Mouse (Mus musculus) ES-Bruce4 (cell line): Measurements from ENCODE around the gene Rnf180. TPM values are rescaled to one million over a fixed set of nuclear protein-coding genes. Genes with fewer than 3 reads are reported as not detected.

Source experiments
- H3K27ac ChIP-seq: 2 replicates; pipeline ENCODE4 v1.5.1; 2012; ENCODE audit warnings: low read length, inconsistent platforms; ENCODE audit not compliant: insufficient read depth
- H3K27me3 ChIP-seq: 2 replicates; pipeline ENCODE4 v1.6.1; 2012; ENCODE audit warnings: mild to moderate bottlenecking, low read length, inconsistent platforms; ENCODE audit not compliant: control insufficient read depth, poor library complexity, insufficient read depth, severe bottlenecking
- H3K36me3 ChIP-seq: 2 replicates; pipeline ENCODE4 v1.6.1; 2012; ENCODE audit warnings: inconsistent platforms, mild to moderate bottlenecking, low read length, moderate library complexity; ENCODE audit not compliant: control insufficient read depth, poor library complexity, insufficient read depth, severe bottlenecking
- H3K4me1 ChIP-seq: one replicate; pipeline ENCODE4 v1.8.1; 2011; ENCODE audit warnings: low read length; ENCODE audit not compliant: control insufficient read depth, insufficient read depth
- H3K4me3 ChIP-seq: 2 replicates; pipeline ENCODE4 v1.5.1; 2011; ENCODE audit warnings: low read depth, mild to moderate bottlenecking, low read length
- H3K9ac ChIP-seq: 2 replicates; pipeline ENCODE4 v1.6.1; 2012; ENCODE audit warnings: low read depth, mild to moderate bottlenecking, inconsistent platforms; ENCODE audit not compliant: poor library complexity, severe bottlenecking
- H3K9me3 ChIP-seq: replicated peaks from 2 replicates; pipeline ENCODE4 v1.6.1; 2012; ENCODE audit warnings: mild to moderate bottlenecking, low read length, inconsistent platforms; ENCODE audit not compliant: control insufficient read depth, poor library complexity, insufficient read depth, severe bottlenecking
- CTCF ChIP-seq: IDR thresholded peaks from one replicate; pipeline ENCODE4 v1.8.1; 2011; ENCODE audit warnings: low read depth, low read length
- EP300 ChIP-seq: IDR thresholded peaks from 2 replicates; pipeline ENCODE4 v1.6.1; 2011; ENCODE audit warnings: low read depth, low read length; ENCODE audit not compliant: insufficient read depth
- POLR2A ChIP-seq: IDR thresholded peaks from one replicate; pipeline ENCODE4 v1.8.1; 2011; ENCODE audit warnings: low read length; ENCODE audit not compliant: insufficient read depth
- polyA plus RNA-seq: library from polyadenylated mRNA; stranded (reverse); fragments of >200 nt; gene quantifications from 2 replicates; pipeline ENCODE4 v1.2.4, GENCODE M21; 2011; ENCODE audit warnings: low read depth; ENCODE audit not compliant: missing spikeins, insufficient read depth, insufficient read length

Rnf180 gene
- polyA plus RNA-seq, 1 experiment = 1.1 TPM

DNA sequence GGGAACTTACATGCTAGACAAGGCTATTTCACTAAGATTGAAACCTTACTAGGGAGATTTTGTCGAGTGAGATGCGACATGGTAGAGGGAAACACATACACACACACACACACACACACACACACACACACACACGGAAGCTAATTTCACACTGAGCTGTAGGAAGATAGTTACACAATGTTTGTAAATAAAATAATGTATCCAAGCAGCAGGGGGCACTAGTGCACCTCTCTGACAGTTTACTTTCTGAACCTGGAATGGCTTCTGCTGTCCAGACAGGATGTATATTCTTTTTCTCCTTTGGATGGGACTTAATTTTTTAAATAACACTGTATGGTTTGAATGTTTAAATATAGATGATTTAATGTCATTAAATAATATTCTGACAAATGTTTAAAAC, 27.9 kb downstream of the Rnf180 start:
- Histone ChIP-seq H3K36me3 (no peaks in the 10 kb centered on the region), H3K27ac (no peak overlapping the region), H3K27me3 (no peaks in the 10 kb centered on the region), H3K9ac (no peak overlapping the region), H3K4me1 (no peaks in the 10 kb centered on the region), H3K4me3 (no peak overlapping the region), H3K9me3 (no peaks in the 10 kb centered on the region)
- no peak for TF ChIP-seq POLR2A

DNA sequence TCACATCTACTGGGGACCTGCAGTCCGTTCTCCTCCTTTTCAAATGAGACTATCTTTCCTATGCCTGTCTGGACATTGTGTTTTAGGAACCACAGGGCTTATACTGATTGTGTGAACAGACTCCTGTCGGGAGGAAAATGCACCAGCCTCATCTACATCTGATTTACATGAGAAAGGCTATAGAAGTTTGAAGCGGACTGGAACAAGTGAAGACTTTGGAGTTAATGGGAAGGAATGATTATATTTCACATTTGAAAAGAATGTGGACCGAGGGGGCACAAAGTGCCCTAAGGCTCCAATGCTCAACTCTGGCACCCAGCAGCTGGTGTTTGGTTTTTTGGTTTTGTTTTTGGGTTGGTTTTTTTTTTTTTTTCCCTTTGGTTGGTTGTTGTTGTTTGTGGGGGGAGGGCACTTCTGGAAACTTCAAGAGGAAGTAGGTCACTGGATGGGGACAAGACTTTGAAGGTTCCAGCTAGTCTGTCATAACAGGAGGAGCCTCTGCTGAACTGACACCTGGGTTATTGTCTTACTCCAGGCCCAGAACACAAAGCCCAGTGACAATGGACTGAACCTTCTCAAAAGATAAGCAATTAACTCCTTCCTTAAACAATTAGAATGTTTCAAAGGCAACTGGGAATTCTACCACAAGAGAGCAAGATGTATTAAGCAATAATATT, 37.7 kb downstream of the Rnf180 start:
- Histone ChIP-seq H3K36me3 (no peaks in the 10 kb centered on the region), H3K4me3 (no peak overlapping the region), H3K27ac (peak overlapping the region; percentile 84), H3K9me3 (no peaks in the 10 kb centered on the region), H3K9ac (no peak overlapping the region), H3K27me3 (no peaks in the 10 kb centered on the region; the same call in 1 of the 2 replicates), H3K4me1 (no peaks in the 10 kb centered on the region)
- TF ChIP-seq CTCF (no peak), EP300 (no peak), POLR2A (no peak)

DNA sequence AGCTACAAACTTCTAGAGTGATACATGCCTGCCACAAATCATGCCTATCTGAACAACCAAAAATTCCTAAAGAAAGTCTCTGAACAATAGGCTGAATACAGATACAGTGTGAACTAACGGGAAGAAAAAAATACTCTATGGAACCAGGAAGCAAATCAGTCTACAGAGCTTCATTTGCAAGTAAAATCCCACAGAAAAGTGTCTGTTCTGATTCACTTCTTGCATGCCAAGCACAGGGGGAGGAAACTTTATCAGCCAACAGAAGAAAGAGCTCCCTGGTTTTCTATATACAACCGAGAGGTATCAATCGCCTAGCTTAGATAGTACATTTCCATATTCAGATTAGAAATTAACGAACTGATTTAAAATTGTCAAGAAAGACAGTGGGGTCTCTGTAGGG, 43.8 kb downstream of the Rnf180 start:
- Histone ChIP-seq H3K27ac (no peak overlapping the region), H3K9me3 (no peaks in the 10 kb centered on the region), H3K9ac (no peak overlapping the region), H3K4me3 (no peak overlapping the region), H3K27me3 (no peaks in the 10 kb centered on the region; the same call in 1 of the 2 replicates), H3K36me3 (no peaks in the 10 kb centered on the region), H3K4me1 (no peaks in the 10 kb centered on the region)
- no peak for TF ChIP-seq EP300
- no peak for TF ChIP-seq POLR2A
- TF ChIP-seq CTCF = no peak

- Histone ChIP-seq H3K27me3 (no peaks in the 10 kb centered on the region; the same call in 1 of the 2 replicates), H3K9me3 (no peaks in the 10 kb centered on the region), H3K27ac (no peak overlapping the region), H3K9ac (no peak overlapping the region), H3K4me1 (no peaks in the 10 kb centered on the region), H3K36me3 (no peaks in the 10 kb centered on the region), H3K4me3 (no peak overlapping the region)
- TF ChIP-seq CTCF (no peak), POLR2A (no peak), EP300 (no peak)
These were observed 44.4 kb downstream of the Rnf180 start for GRCm38 (mm10) chr13:105250264-105250663.

- Histone ChIP-seq H3K27me3 (no peaks in the 10 kb centered on the region; the same call in 1 of the 2 replicates), H3K4me3 (no peak overlapping the region), H3K4me1 (no peaks in the 10 kb centered on the region), H3K27ac (no peak overlapping the region), H3K9ac (no peak overlapping the region), H3K9me3 (no peaks in the 10 kb centered on the region), H3K36me3 (no peaks in the 10 kb centered on the region)
- TF ChIP-seq CTCF = no peak
These were observed 45.0 kb downstream of the Rnf180 start for GRCm38 (mm10) chr13:105249599-105249998.

GRCm38 (mm10) chr13:105247691-105248090, 46.9 kb downstream of the Rnf180 start:
- Histone ChIP-seq H3K36me3 (no peaks in the 10 kb centered on the region), H3K4me3 (no peak overlapping the region), H3K27me3 (no peaks in the 10 kb centered on the region; the same call in 1 of the 2 replicates), H3K27ac (no peak overlapping the region), H3K9ac (no peak overlapping the region), H3K4me1 (no peaks in the 10 kb centered on the region), H3K9me3 (no peaks in the 10 kb centered on the region)
- no peak for TF ChIP-seq POLR2A
- no peak for TF ChIP-seq EP300
- TF ChIP-seq CTCF = no peak
